Mouse (Mus musculus) layer of hippocampus, adult 18-20 months (tissue): ENCODE measurements at regions not wholly inside any gene's neighbourhood (a gene's known extent, or its start where the extent isn't known, plus 50 kb on each side); places are given as distances from the start of the nearest gene placed in this dataset.
A peak's percentile ranks its signal among the peaks of the same experiment; 100 is the strongest.

ENCODE experiments used
- DNase-seq, 2 experiments: peaks; one replicate each; pipeline ENCODE4 v3.0.0; 2022; ENCODE audit warnings: low spot score in 2 of 2

- DNase-seq = no peak
Measured at GRCm38 (mm10) chr8:7024336-7024735, 1636.7 kb downstream of the Efnb2 start.

GRCm38 (mm10) chr8:7011881-7012280 lies 1649.2 kb downstream of the Efnb2 start:
- DNase-seq = peak in 1 of 2 experiments; percentile 12

- DNase-seq = no peak
Measured at GRCm38 (mm10) chr8:6991516-6991915, 1669.5 kb downstream of the Efnb2 start.

DNA sequence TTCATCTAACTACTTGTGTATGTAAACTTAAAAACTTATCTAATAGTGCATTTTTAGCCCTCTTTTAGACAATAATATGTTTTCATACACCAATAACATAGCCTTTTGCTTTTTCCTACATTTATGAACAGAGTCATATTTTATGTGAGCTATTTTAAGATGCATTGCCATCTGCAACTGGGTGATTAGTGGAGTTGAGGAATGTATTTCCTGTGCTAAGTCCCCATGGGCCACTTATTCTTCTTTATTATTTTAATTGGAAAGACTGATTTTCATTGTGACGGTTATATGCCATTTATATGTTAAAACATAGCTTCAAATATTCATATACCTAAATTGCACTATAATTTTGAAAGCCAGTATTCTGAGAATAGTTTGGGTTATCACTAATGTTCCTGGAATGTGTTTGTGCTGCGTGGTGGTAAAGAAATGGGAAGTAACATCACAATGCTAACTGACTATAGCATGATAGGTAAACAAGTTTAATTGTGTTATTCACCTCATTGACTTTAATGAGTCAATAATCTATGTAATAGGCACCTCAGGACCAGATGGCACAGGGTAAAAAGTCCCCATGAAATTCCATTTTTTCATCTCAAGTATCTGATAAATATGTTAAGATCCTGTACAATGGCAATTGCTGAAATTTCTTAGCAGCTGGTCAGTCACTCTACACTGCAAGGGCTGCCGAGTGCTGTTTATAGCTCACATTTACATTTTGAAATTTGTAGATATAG lies 1671.5 kb downstream of the Efnb2 start:
- no peak for DNase-seq

DNA sequence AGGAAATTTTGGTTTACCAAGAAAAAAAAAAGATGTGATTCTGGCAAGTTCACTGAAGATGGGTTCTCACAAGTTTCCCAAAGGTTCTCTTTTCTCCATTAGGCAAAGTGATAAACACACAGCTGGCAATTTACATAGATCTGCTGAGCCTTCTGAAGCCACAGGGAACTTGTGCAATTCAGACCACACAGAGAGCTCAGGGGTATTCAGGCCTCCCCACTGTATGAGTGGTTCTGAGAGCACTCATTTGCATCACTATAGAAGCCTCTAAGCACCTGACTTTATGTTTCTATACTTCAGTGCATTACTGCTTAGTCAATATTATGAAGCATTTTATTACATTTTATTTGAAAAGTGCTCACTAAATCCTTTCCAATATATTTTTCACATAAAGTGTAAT lies 1687.1 kb downstream of the Efnb2 start:
- no peak for DNase-seq

GRCm38 (mm10) chr8:6963006-6963799 lies 1697.8 kb downstream of the Efnb2 start:
- DNase-seq = no peak

DNA sequence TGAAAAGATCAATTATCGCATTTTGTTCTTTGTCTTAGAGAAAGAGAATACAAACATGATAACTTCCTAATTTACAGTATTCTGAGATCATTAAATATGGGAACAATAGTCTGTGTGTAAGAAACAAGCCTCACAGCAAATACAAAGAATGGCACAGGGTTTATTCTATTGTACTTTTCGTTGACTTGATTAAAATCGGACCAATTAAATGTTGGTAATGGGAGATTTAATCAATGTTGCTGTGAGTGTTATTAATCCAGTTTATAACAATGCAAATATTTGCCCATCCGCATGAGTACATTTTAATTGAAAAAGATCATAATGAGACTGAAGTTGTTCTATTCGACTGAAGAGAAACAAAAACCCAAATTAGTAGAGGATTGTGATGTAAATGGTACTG lies 1703.0 kb downstream of the Efnb2 start:
- DNase-seq = no peak

GRCm38 (mm10) chr8:6954251-6954650 lies 1706.8 kb downstream of the Efnb2 start:
- no peak for DNase-seq

- no peak for DNase-seq
Measured at GRCm38 (mm10) chr8:6922467-6922866, 1738.6 kb downstream of the Efnb2 start.

GRCm38 (mm10) chr8:6907682-6908081 lies 1753.4 kb downstream of the Efnb2 start:
- no peak for DNase-seq

- DNase-seq = no peak
Measured at GRCm38 (mm10) chr8:6891456-6891855, 1769.6 kb downstream of the Efnb2 start.

DNA sequence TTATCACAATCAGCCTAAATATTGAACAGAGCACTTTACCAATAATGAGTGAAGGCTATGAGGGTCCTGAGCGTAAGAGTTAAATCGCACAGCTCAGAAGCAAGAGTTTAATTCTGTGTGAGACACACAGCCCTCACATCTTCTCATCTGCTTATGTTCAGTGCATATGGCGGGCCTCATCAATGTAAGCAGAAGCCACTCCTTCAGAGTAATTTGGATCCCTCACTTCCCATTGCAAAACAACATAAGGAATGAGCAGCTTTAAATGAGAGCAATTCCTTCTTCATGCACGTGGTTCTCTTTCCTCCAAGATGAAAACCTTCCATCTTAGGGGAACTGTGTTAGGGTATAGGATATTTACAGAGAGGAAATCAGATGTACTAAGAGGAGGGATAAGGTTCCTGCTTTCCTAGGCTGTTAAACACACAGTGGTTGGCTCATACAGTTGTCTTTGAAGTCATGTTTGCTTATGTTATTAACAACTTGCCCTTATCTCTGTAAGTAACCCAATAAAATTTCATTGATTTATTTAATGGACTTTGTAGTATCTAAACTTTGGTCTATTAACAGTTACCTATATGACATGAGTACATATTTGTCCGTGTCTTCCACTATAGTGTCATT lies 1774.2 kb downstream of the Efnb2 start:
- no peak for DNase-seq

- DNase-seq = no peak
Measured at GRCm38 (mm10) chr8:6884828-6885227, 1776.2 kb downstream of the Efnb2 start.

GRCm38 (mm10) chr8:6882626-6883025 lies 1777.5 kb upstream of the Slc10a2 start:
- DNase-seq = no peak
